Mouse (Mus musculus): ENCODE measurements at regions not wholly inside any gene's neighbourhood (a gene's known extent, or its start where the extent isn't known, plus 50 kb on each side); places are given as distances from the start of the nearest gene placed in this dataset.

- Histone ChIP-seq H3K79me3 (ENCODE audit: low read depth) (no peaks in the 10 kb centered on the region), H3ac (ENCODE audit: control insufficient read depth, insufficient read length, low read depth) (no peak overlapping the region), H3K27me3 (ENCODE audit: control insufficient read depth, insufficient read depth, insufficient read length) (no peaks in the 10 kb centered on the region), H3K4me3 (ENCODE audit: insufficient read depth, poor library complexity, severe bottlenecking) (no peak overlapping the region), H3K36me3 (ENCODE audit: control insufficient read depth, insufficient read depth) (no peaks in the 10 kb centered on the region), H3K79me2 (ENCODE audit: control insufficient read depth, insufficient read depth) (no peaks in the 10 kb centered on the region)
- TF ChIP-seq MYOG (IDR thresholded peaks at IDR 0.05; ENCODE audit: control insufficient read depth, extremely low read depth, insufficient read length) (no peak), FOSL1 (IDR thresholded peaks at IDR 0.05; ENCODE audit: insufficient read depth, low read length, poor library complexity, severe bottlenecking) (no peak), CEBPB (IDR thresholded peaks at IDR 0.05; ENCODE audit: low read depth) (no peak), MYOD1 (IDR thresholded peaks at IDR 0.05; ENCODE audit: control insufficient read depth, insufficient read length, low read depth) (no peak), MAX (IDR thresholded peaks at IDR 0.05) (no peak), USF1 (IDR thresholded peaks at IDR 0.05; ENCODE audit: low read depth) (no peak), CTCF (IDR thresholded peaks at IDR 0.05; ENCODE audit: control insufficient read depth, insufficient read depth, insufficient read length) (no peak)
These were observed 126.0 kb upstream of the Sash1 start for GRCm38 (mm10) chr10:9011906-9012305.

GRCm38 (mm10) chr10:9010191-9010590 is 124.3 kb upstream of the Sash1 start:
- no peaks in the 10 kb centered on the region for H3K79me3 ChIP-seq (ENCODE audit: low read depth)
- no peak overlapping the region for H3K4me3 ChIP-seq (ENCODE audit: insufficient read depth, poor library complexity, severe bottlenecking)
- no peak for TF ChIP-seq USF1 (IDR thresholded peaks at IDR 0.05; ENCODE audit: low read depth)
- no peak for TF ChIP-seq CEBPB (IDR thresholded peaks at IDR 0.05; ENCODE audit: low read depth)
- no peak for TF ChIP-seq MAX (IDR thresholded peaks at IDR 0.05)
- no peak for TF ChIP-seq FOSL1 (IDR thresholded peaks at IDR 0.05; ENCODE audit: insufficient read depth, low read length, poor library complexity, severe bottlenecking)
- TF ChIP-seq MYOD1 (IDR thresholded peaks at IDR 0.05; ENCODE audit: control insufficient read depth, insufficient read length, low read depth) = no peak
- H3K27me3 ChIP-seq (ENCODE audit: control insufficient read depth, insufficient read depth, insufficient read length) = no peaks in the 10 kb centered on the region
- H3K36me3 ChIP-seq (ENCODE audit: control insufficient read depth, insufficient read depth) = no peaks in the 10 kb centered on the region
- H3K79me2 ChIP-seq (ENCODE audit: control insufficient read depth, insufficient read depth) = no peaks in the 10 kb centered on the region
- H3ac ChIP-seq (ENCODE audit: control insufficient read depth, insufficient read length, low read depth) = no peak overlapping the region

GRCm38 (mm10) chr10:9005140-9005909 is 119.5 kb upstream of the Sash1 start:
- H3K4me3 ChIP-seq (ENCODE audit: insufficient read depth, poor library complexity, severe bottlenecking) = no peak overlapping the region
- H3K79me2 ChIP-seq (ENCODE audit: control insufficient read depth, insufficient read depth) = no peaks in the 10 kb centered on the region
- no peak overlapping the region for H3ac ChIP-seq (ENCODE audit: control insufficient read depth, insufficient read length, low read depth)
- H3K27me3 ChIP-seq (ENCODE audit: control insufficient read depth, insufficient read depth, insufficient read length) = no peaks in the 10 kb centered on the region
- TF ChIP-seq CEBPB (IDR thresholded peaks at IDR 0.05; ENCODE audit: low read depth) (no peak), MYOG (IDR thresholded peaks at IDR 0.05; ENCODE audit: control insufficient read depth, extremely low read depth, insufficient read length) (no peak), FOSL1 (IDR thresholded peaks at IDR 0.05; ENCODE audit: insufficient read depth, low read length, poor library complexity, severe bottlenecking) (no peak), USF1 (IDR thresholded peaks at IDR 0.05; ENCODE audit: low read depth) (no peak), MYOD1 (IDR thresholded peaks at IDR 0.05; ENCODE audit: control insufficient read depth, insufficient read length, low read depth) (no peak), CTCF (IDR thresholded peaks at IDR 0.05; ENCODE audit: control insufficient read depth, insufficient read depth, insufficient read length) (no peak), MAX (IDR thresholded peaks at IDR 0.05) (no peak)
- no peaks in the 10 kb centered on the region for H3K79me3 ChIP-seq (ENCODE audit: low read depth)
- no peaks in the 10 kb centered on the region for H3K36me3 ChIP-seq (ENCODE audit: control insufficient read depth, insufficient read depth)

GRCm38 (mm10) chr10:9002261-9002660 is 116.4 kb upstream of the Sash1 start:
- no peaks in the 10 kb centered on the region for H3K36me3 ChIP-seq (ENCODE audit: control insufficient read depth, insufficient read depth)
- H3K79me2 ChIP-seq (ENCODE audit: control insufficient read depth, insufficient read depth) = no peaks in the 10 kb centered on the region
- H3K79me3 ChIP-seq (ENCODE audit: low read depth) = no peaks in the 10 kb centered on the region
- H3K27me3 ChIP-seq (ENCODE audit: control insufficient read depth, insufficient read depth, insufficient read length) = no peaks in the 10 kb centered on the region
- no peak overlapping the region for H3K4me3 ChIP-seq (ENCODE audit: insufficient read depth, poor library complexity, severe bottlenecking)
- TF ChIP-seq USF1 (IDR thresholded peaks at IDR 0.05; ENCODE audit: low read depth) (no peak), CTCF (IDR thresholded peaks at IDR 0.05; ENCODE audit: control insufficient read depth, insufficient read depth, insufficient read length) (no peak), MYOD1 (IDR thresholded peaks at IDR 0.05; ENCODE audit: control insufficient read depth, insufficient read length, low read depth) (no peak), CEBPB (IDR thresholded peaks at IDR 0.05; ENCODE audit: low read depth) (no peak), MYOG (IDR thresholded peaks at IDR 0.05; ENCODE audit: control insufficient read depth, extremely low read depth, insufficient read length) (no peak), MAX (IDR thresholded peaks at IDR 0.05) (no peak), FOSL1 (IDR thresholded peaks at IDR 0.05; ENCODE audit: insufficient read depth, low read length, poor library complexity, severe bottlenecking) (no peak)
- H3ac ChIP-seq (ENCODE audit: control insufficient read depth, insufficient read length, low read depth) = no peak overlapping the region

GRCm38 (mm10) chr10:8998758-8999398 is 113.0 kb upstream of the Sash1 start:
- Histone ChIP-seq H3K79me3 (ENCODE audit: low read depth) (no peaks in the 10 kb centered on the region), H3K79me2 (ENCODE audit: control insufficient read depth, insufficient read depth) (no peaks in the 10 kb centered on the region), H3K4me3 (ENCODE audit: insufficient read depth, poor library complexity, severe bottlenecking) (no peak overlapping the region), H3K36me3 (ENCODE audit: control insufficient read depth, insufficient read depth) (no peaks in the 10 kb centered on the region), H3ac (ENCODE audit: control insufficient read depth, insufficient read length, low read depth) (no peak overlapping the region), H3K27me3 (ENCODE audit: control insufficient read depth, insufficient read depth, insufficient read length) (no peaks in the 10 kb centered on the region)
- TF ChIP-seq MYOD1 (IDR thresholded peaks at IDR 0.05; ENCODE audit: control insufficient read depth, insufficient read length, low read depth) (no peak), USF1 (IDR thresholded peaks at IDR 0.05; ENCODE audit: low read depth) (no peak), MAX (IDR thresholded peaks at IDR 0.05) (no peak), CTCF (IDR thresholded peaks at IDR 0.05; ENCODE audit: control insufficient read depth, insufficient read depth, insufficient read length) (no peak), CEBPB (IDR thresholded peaks at IDR 0.05; ENCODE audit: low read depth) (no peak), MYOG (IDR thresholded peaks at IDR 0.05; ENCODE audit: control insufficient read depth, extremely low read depth, insufficient read length) (no peak), FOSL1 (IDR thresholded peaks at IDR 0.05; ENCODE audit: insufficient read depth, low read length, poor library complexity, severe bottlenecking) (no peak)

All from C2C12 (cell line).